Mouse (Mus musculus) adrenal gland, adult (tissue): ENCODE data around the gene Rdh16.
"Not testable (repeated sequence)": the region's sequence is repeated elsewhere in the genome, so short reads cannot be mapped to it uniquely, and the experiment has no call there.

Source experiments
- DNase-seq, 2 experiments: peaks; one replicate each; pipeline ENCODE4 v3.0.0; 2022 to 2023; ENCODE audit warnings: low spot score in 1 of 2; ENCODE audit not compliant: inconsistent age in 2 of 2

Gene Rdh16

DNA sequence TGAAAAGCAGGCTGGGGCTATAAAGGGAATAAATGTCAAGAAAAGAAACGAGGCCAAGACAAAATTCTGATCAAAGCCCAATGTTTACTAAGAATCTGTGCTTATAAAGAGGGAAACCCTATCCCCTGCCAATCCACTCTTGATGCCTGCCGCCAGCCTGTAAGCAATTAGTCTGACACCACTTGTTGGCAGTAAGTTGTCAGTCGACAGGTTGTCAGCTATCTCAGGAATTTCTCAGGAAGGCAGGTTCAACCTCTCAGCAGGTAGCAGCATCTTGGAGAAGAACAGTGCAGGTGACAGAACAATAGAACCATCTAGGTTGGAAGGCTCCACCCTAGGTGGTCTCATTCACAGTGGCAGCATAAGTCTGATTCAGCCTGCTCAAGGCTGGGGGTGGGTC is 28.2 kb downstream of the Rdh16 start:
- DNase-seq = no peak

- not testable (repeated sequence) for DNase-seq
These were observed 33.2 kb downstream of the Rdh16 start for GRCm38 (mm10) chr10:127834186-127834585.

GRCm38 (mm10) chr10:127835292-127835691 is 34.3 kb downstream of the Rdh16 start:
- DNase-seq = no peak

DNA sequence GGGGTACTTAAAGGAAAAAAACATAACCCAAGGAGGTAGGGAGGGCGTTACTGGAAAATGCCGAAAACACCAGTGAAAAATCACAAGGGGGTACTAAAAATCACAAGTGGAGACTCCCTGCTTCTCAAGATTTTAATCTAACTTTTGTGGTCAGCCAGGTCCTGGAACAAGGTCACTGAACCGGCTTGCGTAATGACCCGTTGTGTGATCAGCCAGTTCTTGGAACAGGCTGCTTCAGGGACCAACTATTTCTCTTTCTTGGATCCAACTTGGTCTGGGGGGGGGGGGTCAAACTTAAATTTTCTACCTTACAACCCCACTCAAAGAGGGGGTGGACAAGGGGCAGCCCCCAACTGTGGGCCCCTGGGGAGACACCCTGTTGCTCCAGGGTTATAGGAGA is 36.8 kb downstream of the Rdh16 start:
- peak; percentile 65 to 73 for DNase-seq

DNA sequence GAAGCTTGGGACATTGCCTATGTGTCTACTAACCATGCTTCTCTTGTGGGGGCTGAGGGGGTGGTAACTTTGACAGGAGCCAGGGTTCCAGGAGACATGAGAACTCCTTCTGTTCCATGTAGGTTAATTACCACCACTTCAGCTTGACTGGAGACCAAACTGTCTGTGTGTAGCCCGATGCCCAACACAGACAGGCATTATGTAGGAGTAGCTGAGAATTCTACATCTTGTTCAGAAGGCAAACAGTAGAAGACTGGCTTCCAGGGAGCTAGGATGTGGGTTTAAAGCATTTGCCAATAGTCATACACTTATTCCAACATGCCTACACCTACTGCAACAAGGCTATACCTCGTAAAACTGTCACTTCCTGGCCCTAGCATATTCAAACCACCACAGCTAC is 37.6 kb downstream of the Rdh16 start:
- DNase-seq = no peak

DNA sequence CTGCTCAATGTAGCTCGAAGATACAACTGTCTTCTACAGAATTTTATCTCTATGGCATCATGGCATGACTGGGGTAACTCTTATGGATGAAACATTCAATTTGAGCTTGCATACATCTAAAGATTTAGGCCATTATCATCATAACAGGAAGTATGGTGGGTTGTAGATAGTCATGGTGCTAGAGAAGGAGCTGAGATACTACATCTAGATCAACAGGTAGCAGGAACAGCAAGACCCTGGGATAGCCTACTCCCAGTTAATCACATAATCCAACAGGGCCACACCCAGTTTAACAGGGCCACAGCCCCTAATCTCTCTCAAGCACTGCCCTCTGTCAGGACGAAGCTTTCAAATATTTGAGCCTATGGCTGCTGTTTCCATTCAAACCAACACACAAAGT is 39.8 kb downstream of the Rdh16 start:
- no peak for DNase-seq

GRCm38 (mm10) chr10:127845945-127846344 is 45.0 kb downstream of the Rdh16 start:
- DNase-seq = not testable (repeated sequence)

- DNase-seq = no peak
These were observed 47.1 kb downstream of the Rdh16 start for GRCm38 (mm10) chr10:127848089-127848488.

- DNase-seq = no peak
These were observed 48.7 kb downstream of the Rdh16 start, which contains the start of gene Rdh19 for GRCm38 (mm10) chr10:127849628-127850027. Gene Rdh19 (plus strand): TSS chr10:127849928.

GRCm38 (mm10) chr10:127856376-127856775 is 55.4 kb downstream of the Rdh16 start:
- DNase-seq = no peak

- DNase-seq = no peak
These were observed 64.0 kb downstream of the Rdh16 start for GRCm38 (mm10) chr10:127864931-127865330.

GRCm38 (mm10) chr10:127866232-127866631 is 65.3 kb downstream of the Rdh16 start, which contains the start of gene Rdh16f2:
Gene Rdh16f2 (plus strand): TSS chr10:127866474.
- DNase-seq = no peak

DNA sequence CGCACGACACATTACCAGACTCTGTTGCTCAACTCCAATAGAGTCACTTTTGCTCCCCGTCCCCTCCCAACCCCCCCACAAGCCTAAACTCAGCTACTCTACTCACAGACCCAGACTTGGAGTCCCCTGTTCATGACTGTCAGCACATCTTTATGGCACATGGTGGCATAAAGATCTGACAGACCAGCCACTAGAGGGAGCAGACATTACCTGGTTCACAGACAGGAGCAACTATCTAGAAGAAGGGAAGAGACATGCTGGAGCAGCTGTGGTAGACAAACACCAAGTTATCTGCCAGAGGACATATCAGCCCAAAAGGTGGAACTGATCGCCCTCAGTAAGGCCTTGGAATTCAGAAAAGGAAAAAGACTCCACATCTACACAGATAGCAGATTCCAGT is 71.5 kb downstream of the Rdh16 start:
- peak; percentile 24 to 72 for DNase-seq

DNA sequence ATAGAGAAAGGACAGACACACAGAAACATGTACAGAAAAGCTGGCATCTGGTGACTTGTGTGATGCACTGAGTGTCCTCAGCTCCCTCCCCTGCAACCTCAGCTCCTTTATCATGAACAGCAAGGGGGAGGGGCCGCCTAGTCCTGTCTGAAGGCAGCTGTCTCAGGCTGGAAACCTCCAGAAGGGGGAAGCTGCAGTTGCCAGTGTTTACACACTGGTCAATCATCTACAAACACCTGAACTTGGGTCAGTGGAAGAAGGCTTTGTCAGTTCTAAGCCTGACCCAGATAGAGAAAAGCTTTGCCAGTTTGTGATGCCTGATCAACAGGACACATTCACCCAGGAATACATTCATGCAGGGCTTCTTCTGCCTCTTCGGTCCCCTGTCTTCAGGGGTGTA is 76.7 kb downstream of the Rdh16 start:
- DNase-seq = no peak

DNA sequence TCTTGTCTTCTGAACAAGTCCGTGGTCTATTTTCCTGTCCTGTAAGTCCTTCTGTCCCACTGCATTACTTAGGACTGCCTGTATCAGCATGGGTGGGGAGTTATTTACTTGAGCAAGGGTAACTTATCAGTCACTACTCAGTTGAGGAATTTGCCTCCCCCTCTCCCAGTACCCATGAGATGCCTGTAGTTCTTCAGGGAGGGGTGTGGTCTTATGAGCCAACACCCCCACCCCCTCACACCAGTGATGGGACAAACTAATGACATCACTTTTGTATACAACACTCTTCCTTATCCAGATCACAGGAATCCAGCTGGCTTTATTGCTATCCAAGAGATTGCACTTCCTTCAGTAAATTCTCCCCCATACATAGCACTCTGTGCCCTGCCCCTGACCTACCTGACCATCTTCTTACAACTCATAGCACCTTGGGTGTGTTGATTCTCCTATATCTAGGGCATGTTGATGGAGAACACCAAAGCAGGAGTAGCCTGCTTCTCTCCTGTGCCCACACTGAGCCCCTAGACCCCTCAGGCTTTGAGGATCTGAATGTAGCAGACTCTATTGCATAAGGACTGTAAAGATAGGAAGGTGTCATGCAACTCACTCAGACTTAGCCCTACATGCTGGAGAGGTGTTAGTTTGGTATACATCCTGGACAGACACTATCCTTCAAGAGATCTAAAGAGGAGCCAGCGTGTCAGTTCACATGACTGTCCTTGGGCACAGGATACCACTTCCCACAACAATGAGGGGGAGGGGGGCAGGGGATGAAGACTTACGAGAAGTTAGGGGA is 77.5 kb downstream of the Rdh16 start:
- no peak for DNase-seq

- no peak for DNase-seq
These were observed 78.3 kb downstream of the Rdh16 start for GRCm38 (mm10) chr10:127879155-127879688.

DNA sequence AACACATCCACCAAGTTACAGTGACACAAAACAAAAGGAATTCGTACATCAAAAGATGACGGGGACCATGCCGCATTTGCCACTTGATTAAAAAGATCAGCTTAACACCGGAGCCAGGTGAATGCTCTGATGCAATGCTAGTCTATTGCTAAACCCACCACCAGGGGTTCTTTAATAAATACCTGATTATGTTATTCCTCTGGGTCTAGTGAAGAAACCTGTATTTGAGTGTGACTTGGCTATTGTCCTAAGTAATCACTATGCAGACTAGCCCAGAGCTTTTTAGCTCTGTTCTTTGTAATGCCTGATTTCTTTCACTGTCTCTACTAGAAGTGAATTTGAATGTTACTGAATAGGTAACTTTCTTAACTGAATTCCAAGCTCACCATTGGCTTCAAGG is 80.1 kb downstream of the Rdh16 start:
- no peak for DNase-seq

DNA sequence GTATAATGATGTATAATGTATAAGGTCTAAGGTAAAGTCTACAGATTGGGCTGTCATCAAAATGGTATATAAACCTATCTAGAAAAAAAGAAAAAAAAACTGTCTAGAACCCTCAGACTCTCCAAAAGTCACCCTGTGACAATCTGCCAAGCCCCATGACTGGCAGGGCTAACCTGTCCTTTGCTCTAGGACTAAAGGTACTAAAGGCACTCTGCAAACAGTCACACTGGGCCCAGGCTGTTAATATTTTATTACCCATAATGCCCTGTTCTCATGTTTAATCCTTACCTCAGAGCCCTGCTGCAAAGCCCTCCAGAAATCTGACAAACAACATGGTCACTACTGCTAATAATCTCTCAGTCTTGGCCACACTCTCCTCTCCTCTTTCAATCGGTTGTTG is 85.6 kb downstream of the Rdh16 start:
- no peak for DNase-seq

GRCm38 (mm10) chr10:127886971-127887370 is 86.0 kb downstream of the Rdh16 start:
- DNase-seq = no peak

- no peak for DNase-seq
These were observed 87.7 kb downstream of the Rdh16 start, which contains the start of gene Rdh7 for GRCm38 (mm10) chr10:127888605-127889004. Gene Rdh7 (minus strand): TSS chr10:127888817.

GRCm38 (mm10) chr10:127891481-127891880 is 90.5 kb downstream of the Rdh16 start:
- no peak for DNase-seq

- not testable (repeated sequence) for DNase-seq
These were observed 92.4 kb downstream of the Rdh16 start for GRCm38 (mm10) chr10:127893163-127894022.
